Mouse (Mus musculus) hindbrain, embryonic 15.5 days (tissue): ENCODE data around the gene Smg5. TPM values are rescaled to one million over a fixed set of nuclear protein-coding genes. Genes with fewer than 3 reads are reported as not detected.
"Not testable (repeated sequence)": the region's sequence is repeated elsewhere in the genome, so short reads cannot be mapped to it uniquely, and the experiment has no call there.

Source experiments
- ATAC-seq: fragments of 200-750 bp; cut with Nextera tagmentation; 2 replicates; pipeline ENCODE4 v1.8.0; 2017; ENCODE audit warnings: low read depth, moderate number of reproducible peaks, moderate TSS enrichment; ENCODE audit not compliant: low FRiP score
- H3K27ac ChIP-seq: fragments of 300-500 bp; sonication (generic); replicated peaks from 2 replicates; pipeline ENCODE4 v1.5.1; 2015; ENCODE audit warnings: mild to moderate bottlenecking, inconsistent platforms
- H3K27me3 ChIP-seq: fragments of 300-500 bp; sonication (generic); 2 replicates; pipeline ENCODE4 v1.6.1; 2015; ENCODE audit warnings: control low read depth, inconsistent platforms
- H3K36me3 ChIP-seq: fragments of 300-500 bp; sonication (generic); 2 replicates; pipeline ENCODE4 v1.6.1; 2015; ENCODE audit warnings: control low read depth, inconsistent platforms
- H3K4me1 ChIP-seq: fragments of 300-500 bp; sonication (generic); replicated peaks from 2 replicates; pipeline ENCODE4 v1.6.1; 2015; ENCODE audit warnings: control low read depth, inconsistent platforms
- H3K4me2 ChIP-seq: fragments of 300-500 bp; sonication (generic); 2 replicates; pipeline ENCODE4 v1.6.1; 2015; ENCODE audit warnings: moderate library complexity, mild to moderate bottlenecking, inconsistent platforms
- H3K4me3 ChIP-seq: fragments of 300-500 bp; sonication (generic); 2 replicates; pipeline ENCODE4 v1.5.1; 2015; ENCODE audit warnings: mild to moderate bottlenecking, inconsistent platforms
- H3K9ac ChIP-seq: fragments of 300-500 bp; sonication (generic); 2 replicates; pipeline ENCODE4 v1.6.1; 2015; ENCODE audit warnings: inconsistent platforms
- H3K9me3 ChIP-seq: fragments of 300-500 bp; sonication (generic); 2 replicates; pipeline ENCODE4 v1.6.1; 2016; ENCODE audit warnings: control low read depth, inconsistent platforms
- WGBS: fragments of 180-500 bp; shearing (Covaris S2); methylation state at CpG from one replicate; pipeline ENCODE4 v1.1.7; 2015; 5-methylcytosine and 5-hydroxymethylcytosine counted together
- polyA plus RNA-seq: library from polyadenylated mRNA; unstranded; fragments of >200 nt; fragmentation: Nextera tagmentation; extraction: Ambion mirVana; gene quantifications from 2 replicates; pipeline ENCODE4 v1.2.1, GENCODE M21; 2015

The Smg5 gene
- polyA plus RNA-seq, 1 experiment from 2014 or later, result 64.0 TPM

DNA sequence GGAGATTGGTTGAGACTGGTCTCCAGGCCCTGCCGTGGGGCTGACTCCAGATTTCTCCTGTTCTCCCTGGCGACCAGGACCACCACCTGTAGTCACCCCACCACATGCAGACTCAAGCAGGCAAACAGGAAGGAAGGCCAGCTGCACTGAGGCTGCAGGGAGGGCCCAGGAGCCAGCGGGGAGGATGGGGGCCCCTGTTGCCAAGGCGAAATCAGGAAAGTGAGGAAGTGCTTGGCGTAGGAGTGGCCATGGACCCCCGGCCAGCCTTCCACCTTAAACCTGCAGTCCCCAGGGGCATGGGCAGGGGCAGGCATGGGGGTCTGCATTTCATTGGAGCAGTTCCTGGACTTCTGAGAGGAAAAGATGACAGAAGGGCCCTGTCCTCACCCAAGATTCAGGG lies 25.0 kb downstream of the Smg5 start:
- ATAC-seq, result no peak
- Histone ChIP-seq H3K9ac (no peak overlapping the region), H3K36me3 (peaks cover 64% of the 10 kb centered on the region), H3K27ac (no peak overlapping the region), H3K9me3 (no peaks in the 10 kb centered on the region), H3K4me1 (no peaks in the 10 kb centered on the region; the same call in 1 of the 2 replicates), H3K4me3 (no peak overlapping the region), H3K4me2 (no peak overlapping the region), H3K27me3 (0 out of 2 replicates have a peak, but pooled peaks cover 6% of the 10 kb centered on the region)
- WGBS, result 90% methylated on average over 6 of the region's 6 CpGs

- Histone ChIP-seq H3K9me3 (no peaks in the 10 kb centered on the region), H3K4me2 (no peak overlapping the region), H3K4me1 (no peaks in the 10 kb centered on the region; the same call in 1 of the 2 replicates), H3K36me3 (peaks cover 57% of the 10 kb centered on the region), H3K9ac (no peak overlapping the region), H3K27me3 (0 out of 2 replicates have a peak, but pooled peaks cover 7% of the 10 kb centered on the region), H3K27ac (no peak overlapping the region), H3K4me3 (no peak overlapping the region)
- no peak for ATAC-seq
- WGBS, result 91% methylated on average over 2 of the region's 2 CpGs
Measured at GRCm38 (mm10) chr3:88361612-88362313, 25.7 kb downstream of the Smg5 start.

DNA sequence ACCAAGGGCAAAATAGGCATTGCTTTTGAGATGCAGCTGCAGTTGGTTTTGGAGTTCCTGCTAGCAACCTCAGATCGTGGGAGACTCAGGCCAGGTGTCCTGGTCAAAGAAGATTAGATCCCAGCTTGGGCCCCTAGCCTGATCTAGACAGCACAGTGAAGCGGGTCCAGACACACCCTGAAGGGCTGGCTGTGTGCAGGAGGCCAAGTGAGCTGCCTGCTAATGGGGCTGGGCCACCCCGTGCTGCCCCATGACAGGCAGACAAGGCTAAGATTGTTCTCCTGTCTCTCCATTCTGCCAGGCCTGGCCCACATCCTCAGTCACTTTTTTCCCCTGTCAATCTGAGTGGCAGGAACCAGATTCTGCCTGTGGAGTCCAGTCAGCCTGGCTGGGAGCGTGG lies 27.6 kb downstream of the Smg5 start:
- H3K4me3 ChIP-seq, result no peak overlapping the region
- H3K9ac ChIP-seq, result no peak overlapping the region
- H3K27me3 ChIP-seq, result 0 out of 2 replicates have a peak, but pooled peaks cover 7% of the 10 kb centered on the region
- 61% methylated on average over 4 of the region's 4 CpGs for WGBS
- H3K9me3 ChIP-seq, result no peaks in the 10 kb centered on the region
- no peaks in the 10 kb centered on the region; the same call in 1 of the 2 replicates for H3K4me1 ChIP-seq
- H3K4me2 ChIP-seq, result no peak overlapping the region
- peak; percentile 49; the same call in 1 of the 2 replicates for ATAC-seq
- no peak overlapping the region for H3K27ac ChIP-seq
- H3K36me3 ChIP-seq, result peaks cover 43% of the 10 kb centered on the region

- Histone ChIP-seq H3K27me3 (0 out of 2 replicates have a peak, but pooled peaks cover 7% of the 10 kb centered on the region), H3K4me2 (0 out of 2 replicates have a peak within 1 kb of the TSS, but pooled peaks have one; percentile 12), H3K4me3 (no peak within 1 kb of the TSS), H3K4me1 (no peaks in the 10 kb centered on the region; the same call in 1 of the 2 replicates), H3K36me3 (peaks cover 36% of the 10 kb centered on the region), H3K9me3 (no peaks in the 10 kb centered on the region), H3K27ac (no peak within 1 kb of the TSS), H3K9ac (no peak within 1 kb of the TSS)
- no peak for ATAC-seq
- 2% methylated on average over 16 of the region's 16 CpGs for WGBS
Measured at GRCm38 (mm10) chr3:88364337-88364736, 28.3 kb downstream of the Smg5 start, which contains the start of gene Paqr6. TSS of gene Paqr6 (plus strand) at chr3:88364584.

GRCm38 (mm10) chr3:88365705-88366361 lies 29.8 kb downstream of the Smg5 start:
- Histone ChIP-seq H3K9me3 (no peaks in the 10 kb centered on the region), H3K27ac (no peak overlapping the region), H3K27me3 (0 out of 2 replicates have a peak, but pooled peaks cover 7% of the 10 kb centered on the region), H3K36me3 (peaks cover 22% of the 10 kb centered on the region), H3K9ac (no peak overlapping the region), H3K4me1 (no peaks in the 10 kb centered on the region; the same call in 1 of the 2 replicates), H3K4me2 (peak overlapping the region; percentile 47), H3K4me3 (no peak overlapping the region)
- ATAC-seq, result no peak
- WGBS, result 34% methylated on average over 34 of the region's 34 CpGs

DNA sequence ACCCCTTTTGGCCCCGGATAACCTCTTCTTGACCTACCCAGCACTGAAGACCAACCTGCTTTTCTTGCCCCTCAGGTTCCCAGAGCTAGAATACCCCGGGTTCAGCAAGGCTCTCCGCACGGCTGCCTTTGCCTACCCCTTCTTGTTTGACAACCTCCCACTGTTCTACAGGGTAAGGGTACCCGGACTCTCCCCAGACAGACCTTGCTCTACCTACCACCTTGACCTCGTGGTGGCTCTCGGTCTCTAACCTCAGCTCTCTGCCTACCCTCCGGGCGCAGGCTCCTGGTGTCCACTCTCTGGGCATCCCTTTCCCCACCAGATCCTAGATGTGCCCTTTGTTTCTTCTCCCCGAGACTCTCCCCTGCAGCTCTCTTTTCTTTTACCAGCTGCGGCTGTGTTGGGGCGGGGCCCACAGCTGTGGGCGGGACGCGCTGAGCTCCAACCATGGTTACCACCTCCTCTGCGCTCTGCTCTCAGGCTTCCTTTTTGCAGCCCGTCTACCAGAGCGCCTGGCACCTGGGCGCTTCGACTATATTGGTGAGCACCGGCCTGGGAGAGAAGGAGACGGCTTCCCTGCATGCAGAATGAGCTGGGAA lies 30.9 kb downstream of the Smg5 start:
- peak overlapping the region; percentile 51; the same call in 1 of the 2 replicates for H3K27ac ChIP-seq
- not testable (repeated sequence) for H3K4me1 ChIP-seq, H3K9me3 ChIP-seq, H3K27me3 ChIP-seq
- peak overlapping the region; percentile 47 for H3K4me2 ChIP-seq
- 0 out of 2 replicates have a peak overlapping the region, but pooled peaks have one; percentile 16 for H3K9ac ChIP-seq
- peaks cover 11% of the 10 kb centered on the region for H3K36me3 ChIP-seq
- WGBS, result under 1% methylated on average over 20 of the region's 22 CpGs
- ATAC-seq, result peak; percentile 85
- peak overlapping the region; percentile 31 for H3K4me3 ChIP-seq

DNA sequence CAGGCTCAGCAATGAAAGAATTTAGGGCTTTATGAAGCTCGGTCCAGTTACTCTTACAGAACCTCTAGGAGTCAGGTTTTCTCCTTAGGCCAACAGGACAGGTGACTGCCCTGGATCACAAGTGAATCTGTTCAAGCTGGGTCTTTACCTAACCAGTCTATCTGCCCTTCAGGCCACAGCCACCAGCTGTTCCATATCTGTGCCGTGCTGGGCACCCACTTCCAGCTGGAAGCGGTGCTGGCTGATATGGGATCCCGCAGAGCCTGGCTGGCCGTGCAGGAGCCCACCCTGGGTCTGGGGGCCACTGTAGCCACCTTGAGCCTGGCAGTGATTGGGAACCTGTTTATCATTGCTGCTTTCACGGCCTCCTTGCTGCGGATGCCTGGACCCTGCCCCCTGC lies 31.5 kb downstream of the Smg5 start:
- H3K4me3 ChIP-seq, H3K9ac ChIP-seq, H3K4me1 ChIP-seq, H3K27me3 ChIP-seq, H3K27ac ChIP-seq, H3K36me3 ChIP-seq, H3K9me3 ChIP-seq: not testable (repeated sequence)
- 55% methylated on average over 3 of the region's 7 CpGs for WGBS
- H3K4me2 ChIP-seq, result peak overlapping the region; percentile 47; the same call in 1 of the 2 replicates
- peak; percentile 23; the same call in 1 of the 2 replicates for ATAC-seq

DNA sequence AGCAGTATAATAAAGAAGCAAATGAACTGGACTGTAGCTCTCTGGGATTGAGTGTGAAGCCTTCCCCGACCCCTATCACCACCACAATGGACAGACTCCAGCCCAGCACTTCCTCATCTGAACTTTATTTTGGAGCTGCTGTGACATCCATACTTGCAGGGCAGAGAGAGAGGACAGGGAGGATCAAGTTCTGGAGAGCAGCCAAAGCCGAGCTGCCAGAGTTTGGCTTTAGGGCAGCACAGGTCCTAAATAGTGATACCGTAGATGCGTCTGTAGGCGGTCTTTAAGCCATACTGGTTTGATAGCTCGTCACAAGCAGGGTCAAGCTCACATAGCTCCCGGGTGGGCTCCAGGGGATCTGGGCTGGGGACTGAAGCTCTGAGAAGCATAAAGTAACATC lies 32.5 kb downstream of the Smg5 start:
- not testable (repeated sequence) for H3K27ac ChIP-seq, H3K4me1 ChIP-seq, H3K4me3 ChIP-seq, H3K36me3 ChIP-seq, H3K4me2 ChIP-seq, H3K9me3 ChIP-seq, H3K27me3 ChIP-seq, ATAC-seq, H3K9ac ChIP-seq
- 90% methylated on average over 7 of the region's 7 CpGs for WGBS

DNA sequence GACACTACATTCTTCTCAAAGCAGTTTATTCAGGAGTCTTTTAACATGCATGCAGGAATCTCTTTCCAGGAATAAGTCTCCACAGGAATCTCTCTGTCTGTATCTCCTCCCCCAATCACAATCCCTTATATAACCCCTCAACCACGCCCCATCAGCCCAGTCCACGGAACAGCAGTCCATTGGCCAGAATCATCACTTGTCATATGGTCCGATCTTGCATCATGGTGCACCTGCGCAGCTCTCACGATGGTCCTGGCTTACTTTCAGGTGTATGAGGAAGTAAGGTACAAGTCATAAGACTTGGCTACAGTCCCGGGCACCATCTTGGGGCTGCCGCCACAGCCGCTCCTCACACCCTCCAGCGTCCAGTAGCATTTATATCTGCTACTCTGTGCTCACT lies 36.6 kb downstream of the Smg5 start, which contains the start of gene Bglap3:
Bglap3 (minus strand) TSS at position 101 of the 400 bp plus-strand sequence.
- H3K4me2 ChIP-seq, H3K27ac ChIP-seq, H3K36me3 ChIP-seq, H3K4me3 ChIP-seq, H3K9me3 ChIP-seq, ATAC-seq, H3K9ac ChIP-seq, H3K27me3 ChIP-seq, H3K4me1 ChIP-seq: not testable (repeated sequence)
- WGBS, result 95% methylated on average over 9 of the region's 9 CpGs

- H3K27me3 ChIP-seq, H3K4me3 ChIP-seq, H3K9ac ChIP-seq, H3K9me3 ChIP-seq, H3K36me3 ChIP-seq, H3K4me1 ChIP-seq: not testable (repeated sequence)
- H3K27ac ChIP-seq, result 0 out of 2 replicates have a peak overlapping the region, but pooled peaks have one; percentile 4
- WGBS, result 9% methylated on average over 19 of the region's 19 CpGs
- peak overlapping the region; percentile 40 for H3K4me2 ChIP-seq
- ATAC-seq, result peak; percentile 86
Measured at GRCm38 (mm10) chr3:88375750-88376626, 39.9 kb downstream of the Smg5 start.

DNA sequence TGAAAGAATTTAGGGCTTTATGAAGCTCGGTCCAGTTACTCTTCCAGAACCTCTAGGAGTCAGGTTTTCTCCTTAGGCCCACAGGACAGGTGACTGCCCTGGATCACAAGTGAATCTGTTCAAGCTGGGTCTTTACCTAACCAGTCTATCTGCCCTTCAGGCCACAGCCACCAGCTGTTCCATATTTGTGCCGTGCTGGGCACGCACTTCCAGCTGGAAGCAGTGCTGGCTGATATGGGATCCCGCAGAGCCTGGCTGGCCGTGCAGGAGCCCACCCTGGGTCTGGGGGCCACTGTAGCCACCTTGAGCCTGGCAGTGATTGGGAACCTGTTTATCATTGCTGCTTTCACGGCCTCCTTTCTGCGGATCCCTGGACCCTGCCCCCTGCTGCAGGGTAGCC lies 40.6 kb downstream of the Smg5 start:
- Histone ChIP-seq H3K4me2 (peak overlapping the region; percentile 40), H3K27ac (0 out of 2 replicates have a peak overlapping the region, but pooled peaks have one; percentile 4)
- H3K27me3 ChIP-seq, H3K9me3 ChIP-seq, H3K36me3 ChIP-seq, H3K9ac ChIP-seq, H3K4me1 ChIP-seq, H3K4me3 ChIP-seq: not testable (repeated sequence)
- WGBS, result 28% methylated on average over 5 of the region's 7 CpGs
- peak; percentile 8; the same call in 1 of the 2 replicates for ATAC-seq
